Mouse (Mus musculus) embryo, embryonic 11 days (tissue): ENCODE results near the gene Btbd35f24.
"Not testable (repeated sequence)": the region's sequence is repeated elsewhere in the genome, so short reads cannot be mapped to it uniquely, and the experiment has no call there.

ENCODE experiments used
- DNase-seq: peaks from one replicate; pipeline ENCODE4 v3.0.0-alpha.2; 2015

Gene Btbd35f24

GRCm38 (mm10) chrX:3195727-3196126, at the start of gene Btbd35f24:
Gene Btbd35f24, minus strand, starts transcription at chrX:3195827.
- DNase-seq, result not testable (repeated sequence)
